Mouse (Mus musculus) left cerebral cortex, postnatal 25 days (tissue): ENCODE data around the gene 3100002H09Rik. TPM values are rescaled to one million over a fixed set of nuclear protein-coding genes. Genes with fewer than 3 reads are reported as not detected.

Experiments used
- DNase-seq, 2 experiments: peaks; one replicate each; pipeline ENCODE4 v3.0.0; 2022; ENCODE audit warnings: low spot score in 2 of 2, mixed read lengths in 1 of 2
- intact Hi-C: fragments of 180-260 bp; cut with DNase I; formaldehyde crosslinking; loops from one replicate; pipeline ENCODE4 v1.15.1; 2025
- total RNA-seq, 2 experiments: library from RNA; stranded (reverse); gene quantifications; 2 replicates each; pipeline ENCODE4 v1.2.3; 2021

The 3100002H09Rik gene
- total RNA-seq, 2 experiments from 2014 or later, result 0.44 to 1.1 TPM

DNA sequence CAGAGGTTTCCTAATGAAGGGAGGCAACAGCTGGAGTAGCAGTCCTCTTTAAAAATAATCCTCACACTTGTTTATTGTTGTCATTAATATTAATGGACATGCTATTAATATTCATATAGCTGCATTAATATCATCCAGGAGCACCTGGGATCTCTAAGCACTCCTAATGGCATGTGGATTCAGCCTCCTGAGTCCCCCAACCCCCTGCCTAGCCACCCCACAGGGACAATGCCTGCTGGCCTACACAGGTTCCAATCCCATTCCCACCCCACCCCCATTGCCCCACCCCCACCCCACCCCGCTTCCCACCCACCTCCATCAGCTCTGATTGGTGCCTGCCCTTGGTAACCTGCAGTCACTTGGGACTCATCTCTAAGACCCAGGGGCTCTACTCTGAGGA, 6.0 kb upstream of the 3100002H09Rik start:
- no peak for DNase-seq
- intact Hi-C loops, result no loop called here

DNA sequence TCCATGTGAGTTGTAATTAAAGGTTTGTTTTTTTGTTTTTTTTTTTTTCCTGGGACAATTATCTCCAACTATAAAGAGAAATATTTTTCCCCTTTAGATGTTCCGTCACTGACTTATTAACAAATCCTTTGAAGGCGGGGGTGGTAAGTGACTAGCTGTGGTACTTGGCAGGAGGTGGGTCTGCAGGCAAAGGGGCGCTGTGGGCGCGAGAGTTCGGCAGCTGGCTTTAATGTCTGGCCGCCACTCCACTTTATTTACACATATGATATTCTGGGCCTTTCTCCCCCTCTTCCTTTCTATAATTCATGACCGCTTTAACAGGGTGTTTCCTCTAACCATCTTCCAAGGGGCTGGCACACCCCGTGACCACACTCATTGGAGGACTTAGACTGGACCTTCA, 5.4 kb upstream of the 3100002H09Rik start:
- intact Hi-C loops, result no loop called here
- no peak for DNase-seq

GRCm38 (mm10) chr4:124615406-124615960, 4.9 kb upstream of the 3100002H09Rik start:
- intact Hi-C loops, result no loop called here
- no peak for DNase-seq

GRCm38 (mm10) chr4:124614189-124614588, 3.6 kb upstream of the 3100002H09Rik start:
- intact Hi-C loops, result no loop called here
- DNase-seq, result no peak

DNA sequence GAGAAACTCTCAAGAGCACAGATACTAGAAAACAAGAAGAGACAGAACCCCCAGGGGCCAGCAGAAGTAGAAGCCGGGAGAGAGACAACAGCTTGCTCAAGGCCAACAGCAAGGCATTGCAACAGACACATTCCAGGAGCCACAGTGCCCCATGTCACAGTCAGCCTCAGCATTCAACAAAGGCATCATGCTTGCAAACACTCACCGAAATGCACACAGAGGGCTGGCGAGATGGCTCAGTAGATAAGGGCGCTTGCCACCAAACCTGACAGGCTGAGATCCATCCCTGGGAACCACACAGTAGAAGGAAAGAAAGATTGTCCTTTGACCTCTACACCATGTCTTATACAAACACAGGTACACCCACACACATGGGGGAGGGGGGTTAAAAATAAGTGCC, 1.2 kb upstream of the 3100002H09Rik start:
- intact Hi-C loops, result no loop called here
- DNase-seq, result no peak

DNA sequence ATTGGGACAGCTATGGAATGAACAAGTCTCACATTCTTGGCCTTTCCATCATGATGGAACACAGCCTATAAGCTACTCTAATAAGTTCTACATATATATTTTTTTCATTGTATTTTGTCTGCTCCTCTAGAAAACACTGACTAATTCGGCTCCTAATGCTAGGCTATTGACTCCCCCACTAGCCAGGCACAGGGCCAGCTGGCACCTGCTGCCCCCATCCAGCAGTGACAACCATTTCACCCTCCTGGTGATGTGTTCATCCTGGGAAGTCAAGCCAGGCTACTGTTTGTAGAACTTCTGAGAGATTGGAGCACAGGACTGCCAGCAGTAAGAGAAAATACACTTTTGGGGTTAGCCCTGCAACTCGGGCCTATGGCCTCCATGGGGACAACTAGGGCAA, 537 bp downstream of the 3100002H09Rik start:
- DNase-seq, result no peak

DNA sequence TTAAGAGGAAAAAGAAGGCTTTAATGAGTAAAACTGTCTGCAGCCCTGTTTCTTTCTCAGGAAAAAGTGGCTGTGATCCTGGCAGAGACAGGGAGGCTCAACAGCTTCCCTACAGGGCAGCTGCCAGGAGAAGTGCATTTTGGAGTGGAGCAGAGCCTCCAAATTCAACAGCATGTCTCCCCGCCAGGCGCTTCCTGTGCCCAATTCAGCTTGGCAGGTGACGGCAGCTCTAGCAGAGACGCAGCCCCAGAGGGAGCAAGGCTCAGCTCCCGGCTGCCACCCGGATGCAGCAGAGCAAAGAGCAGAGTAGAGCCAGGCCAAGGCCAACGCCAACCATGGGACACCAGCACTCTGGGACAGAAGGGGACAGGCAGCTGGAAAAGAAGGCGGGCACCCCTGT, 3.4 kb downstream of the 3100002H09Rik start:
- intact Hi-C loops, result no loop called here
- DNase-seq, result peak; percentile 31 to 71

More for the DNA sequence above, 537 bp downstream of the 3100002H09Rik start:
- intact Hi-C loops, result no loop called here

- DNase-seq, result no peak
- intact Hi-C loops, result no loop called here
Measured at GRCm38 (mm10) chr4:124606180-124606579, 4.4 kb downstream of the 3100002H09Rik start.

DNA sequence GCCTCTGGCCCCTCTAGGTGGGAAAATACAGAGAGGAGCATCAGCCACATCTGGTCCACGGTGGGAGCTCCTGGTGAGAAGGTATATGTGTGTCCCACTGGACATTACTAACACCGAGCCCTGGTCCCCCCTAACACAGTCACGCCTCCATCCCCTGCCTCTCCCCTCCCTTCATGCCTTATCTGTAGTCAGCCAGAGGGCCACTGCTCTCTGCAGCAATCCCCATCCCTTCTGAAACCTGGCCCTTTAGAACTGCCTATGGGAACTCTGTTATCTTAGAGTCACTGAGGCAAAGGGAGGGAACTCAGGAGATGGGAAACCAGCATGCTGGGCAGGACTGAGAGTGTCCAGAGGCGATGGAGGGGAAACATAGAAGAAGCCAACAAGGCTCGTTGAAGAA, 5.3 kb downstream of the 3100002H09Rik start:
- DNase-seq, result no peak

DNA sequence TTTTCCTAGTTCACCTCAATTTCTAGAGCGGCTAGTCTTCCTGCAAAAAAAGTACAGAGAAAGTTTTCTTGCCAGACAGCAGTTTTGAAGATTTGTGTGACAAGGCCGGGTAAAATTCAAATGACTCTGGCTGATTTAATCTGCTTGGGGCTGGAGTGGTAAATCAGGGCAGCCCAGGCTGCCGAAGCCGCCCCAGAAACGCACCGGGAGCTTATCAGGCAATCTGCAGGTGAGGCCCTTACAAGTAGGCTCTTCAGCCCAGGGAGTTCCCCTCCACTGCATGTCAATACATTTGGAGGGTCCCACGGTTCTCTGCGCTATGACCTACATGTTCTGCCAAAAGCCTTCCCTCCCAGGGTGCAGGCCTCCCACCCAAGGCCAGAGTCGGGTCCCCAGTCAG, 6.9 kb downstream of the 3100002H09Rik start:
- intact Hi-C loops, result no loop called here
- DNase-seq, result no peak

More for the DNA sequence above, 5.3 kb downstream of the 3100002H09Rik start:
- intact Hi-C loops, result no loop called here

DNA sequence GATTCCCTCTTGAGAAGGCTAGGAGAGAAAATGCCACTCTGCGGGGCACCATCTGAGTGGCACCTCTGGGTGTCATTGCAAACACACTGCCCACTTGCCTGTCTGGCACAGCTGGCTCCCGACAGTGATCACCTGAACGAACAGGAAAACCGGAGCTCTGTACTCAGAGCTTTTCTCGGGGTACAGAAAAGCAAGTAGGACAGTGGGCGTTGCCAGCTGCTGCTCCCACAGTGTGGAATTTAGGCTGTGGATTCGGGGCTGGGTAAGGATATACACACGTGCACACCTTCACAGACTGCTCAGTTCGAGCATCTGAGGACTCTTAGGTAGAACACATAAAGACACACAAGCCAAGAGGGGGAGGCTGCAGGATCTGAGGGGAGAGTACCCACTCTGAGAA, 14.7 kb downstream of the 3100002H09Rik start:
- intact Hi-C loops, result loop anchor here (1.0 to 5.0 kb wide), 3 partner anchors 21 to 389 kb away; partner anchors contain the start of gene Pou3f1
- peak in 1 of 2 experiments; percentile 55 for DNase-seq

- intact Hi-C loops, result loop anchor here (1.0 to 5.0 kb wide), 3 partner anchors 20 to 388 kb away; partner anchors contain the start of gene Pou3f1
- peak; percentile 78 to 96 for DNase-seq
Measured at GRCm38 (mm10) chr4:124594933-124595332, 15.7 kb downstream of the 3100002H09Rik start.

DNA sequence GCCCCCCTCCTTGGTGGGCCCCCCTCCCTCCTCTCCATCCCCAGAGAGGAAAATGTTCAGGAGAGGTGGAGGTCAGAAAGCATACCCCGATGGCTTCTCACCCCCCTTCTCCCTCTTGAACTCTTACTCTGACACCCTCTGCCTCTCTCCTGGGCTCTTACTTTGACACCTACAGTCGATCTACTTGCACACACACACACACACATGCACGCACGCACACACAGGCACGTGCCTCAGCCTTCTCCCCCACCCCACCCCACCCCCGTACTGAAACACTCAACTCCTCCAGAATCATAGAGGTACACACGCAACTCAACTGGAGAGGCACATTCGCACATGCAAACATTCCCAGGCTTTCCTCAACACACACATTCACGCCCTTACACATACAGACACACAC, 16.9 kb downstream of the 3100002H09Rik start:
- intact Hi-C loops, result loop anchor here (2.0 kb wide), 1 partner anchor 63 kb away; the partner anchor contains the start of gene Pou3f1
- no peak for DNase-seq

DNA sequence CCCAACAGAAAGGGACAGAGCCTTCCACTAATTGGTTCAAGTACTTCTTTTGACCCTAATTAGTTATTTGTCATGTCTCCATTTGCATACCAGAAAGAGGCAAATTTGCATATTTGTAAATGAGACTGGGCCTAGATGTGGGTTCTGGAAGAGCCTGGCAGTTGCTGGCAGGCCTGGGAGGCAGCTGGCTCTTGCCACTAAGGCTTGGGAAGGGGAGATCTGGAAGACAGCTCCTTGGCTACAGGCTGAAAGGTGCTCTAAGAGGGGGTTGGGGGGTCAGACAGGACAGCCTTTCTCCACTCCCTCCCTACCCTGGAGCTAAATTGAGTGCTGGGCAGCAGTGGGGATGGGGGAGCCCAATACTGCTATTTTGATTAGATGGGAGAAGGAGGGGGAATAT, 17.4 kb downstream of the 3100002H09Rik start:
- intact Hi-C loops, result no loop called here
- no peak for DNase-seq

GRCm38 (mm10) chr4:124592241-124592640, 18.4 kb downstream of the 3100002H09Rik start:
- no peak for DNase-seq
- intact Hi-C loops, result no loop called here

GRCm38 (mm10) chr4:124580695-124581094, 29.9 kb downstream of the 3100002H09Rik start:
- DNase-seq, result no peak
- intact Hi-C loops, result no loop called here

DNA sequence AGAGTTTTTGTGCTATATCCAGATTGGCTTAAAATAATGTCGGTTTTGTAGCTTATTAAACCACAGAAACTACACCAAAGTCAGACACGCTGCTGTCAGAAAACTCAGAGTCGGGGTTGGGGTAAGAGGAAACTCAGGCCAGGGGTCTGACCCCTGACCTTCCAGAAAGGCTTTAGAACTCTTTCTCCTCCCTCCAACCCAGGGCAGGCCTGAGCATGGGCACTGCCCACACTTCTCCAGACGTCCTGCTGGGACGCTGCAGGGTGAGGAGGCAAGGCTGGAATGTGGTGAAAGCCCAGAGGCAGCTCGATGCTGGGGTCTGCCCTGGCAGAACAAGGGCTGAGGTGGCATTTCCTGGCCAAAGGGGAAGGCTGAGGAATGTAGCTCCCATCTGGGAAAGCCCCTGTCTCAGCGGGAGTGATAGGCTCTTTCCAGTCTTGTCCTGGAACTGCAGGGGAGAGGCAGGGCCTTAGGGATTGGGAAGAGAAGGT, 34.6 kb downstream of the 3100002H09Rik start:
- no peak for DNase-seq
- intact Hi-C loops, result loop anchor here (1.0 to 10.0 kb wide), 7 partner anchors 19 to 431 kb away; partner anchors contain the start of gene Pou3f1

DNA sequence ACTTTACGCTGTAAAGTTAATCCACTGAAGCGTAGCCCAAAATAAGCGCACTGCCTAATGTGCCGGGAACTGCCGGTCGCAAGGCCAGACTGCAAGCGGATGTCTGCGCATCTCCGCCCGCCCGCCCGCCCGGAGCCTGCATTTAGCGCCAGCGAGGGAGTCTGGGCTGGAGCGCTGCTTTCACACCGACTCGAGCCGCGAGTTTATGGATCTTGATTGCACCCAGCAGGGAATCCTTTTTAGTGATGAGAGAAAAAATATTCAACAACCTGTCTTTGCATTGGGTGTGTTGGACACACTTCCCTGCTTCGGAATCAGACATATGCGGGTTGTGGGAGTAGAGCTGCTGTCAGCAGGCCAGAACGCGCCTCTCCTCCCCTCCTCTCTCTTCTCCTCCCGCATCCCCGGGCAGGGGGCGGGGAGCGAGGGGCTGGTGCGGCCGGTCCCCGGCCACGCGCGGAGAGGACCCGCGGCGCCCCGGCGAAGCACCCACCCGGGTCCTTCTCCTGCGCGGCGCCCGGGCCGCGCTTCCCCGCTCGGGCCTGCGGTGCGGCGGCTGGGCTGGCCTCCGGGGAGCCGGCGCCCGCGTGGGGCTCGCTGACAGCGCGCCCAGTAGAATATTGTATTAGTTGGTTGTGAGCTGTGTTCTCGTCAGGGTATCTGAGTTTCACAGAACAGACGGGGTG, 35.2 kb downstream of the 3100002H09Rik start:
- peak; percentile 78 to 92 for DNase-seq
- intact Hi-C loops, result loop anchor here (1.0 to 10.0 kb wide), 7 partner anchors 20 to 431 kb away; partner anchors contain the start of gene Pou3f1

DNA sequence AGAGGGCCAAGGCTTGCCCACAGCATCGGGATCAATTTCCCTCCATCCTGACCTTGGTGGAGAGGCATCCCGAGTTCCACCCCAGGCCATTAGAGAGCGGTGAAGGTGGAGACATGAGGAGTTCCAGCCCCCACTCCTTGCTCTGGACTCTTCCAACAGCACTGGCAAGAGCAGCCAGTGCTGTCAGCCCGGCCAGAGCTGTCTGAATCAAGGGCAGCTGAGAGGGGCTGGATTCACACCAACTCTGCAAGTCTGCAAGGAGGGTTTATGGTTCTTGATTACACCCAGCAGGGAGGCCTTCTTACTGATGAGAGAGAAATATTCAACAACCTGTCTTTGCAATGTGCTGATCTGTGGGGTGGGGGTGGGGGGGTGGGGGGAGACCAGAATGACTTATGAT, 37.0 kb downstream of the 3100002H09Rik start:
- DNase-seq, result no peak
- intact Hi-C loops, result loop anchor here (10.0 kb wide), 1 partner anchor 429 kb away; no protein-coding TSS in a partner anchor

DNA sequence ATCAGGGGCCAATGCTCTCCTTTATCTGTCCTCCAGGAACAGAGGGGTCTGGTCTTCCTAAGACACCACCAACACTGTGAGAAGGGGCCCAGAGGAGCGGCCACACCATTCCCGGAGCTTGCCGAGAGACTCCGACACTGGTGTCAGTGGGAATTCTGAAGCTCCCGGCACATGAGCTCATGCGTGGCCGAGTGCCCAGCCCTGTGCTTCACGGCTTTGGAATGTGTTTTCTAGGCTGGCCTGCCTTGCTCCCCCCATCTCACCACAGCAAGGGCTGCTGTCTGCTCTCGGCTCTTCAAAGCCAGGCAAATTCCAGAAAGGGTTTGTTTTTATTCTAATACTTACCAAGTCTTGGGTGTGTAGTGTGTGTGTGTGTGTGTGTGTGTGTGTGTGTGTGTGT, 39.6 kb downstream of the 3100002H09Rik start:
- DNase-seq, result peak in 1 of 2 experiments; percentile 47

DNA sequence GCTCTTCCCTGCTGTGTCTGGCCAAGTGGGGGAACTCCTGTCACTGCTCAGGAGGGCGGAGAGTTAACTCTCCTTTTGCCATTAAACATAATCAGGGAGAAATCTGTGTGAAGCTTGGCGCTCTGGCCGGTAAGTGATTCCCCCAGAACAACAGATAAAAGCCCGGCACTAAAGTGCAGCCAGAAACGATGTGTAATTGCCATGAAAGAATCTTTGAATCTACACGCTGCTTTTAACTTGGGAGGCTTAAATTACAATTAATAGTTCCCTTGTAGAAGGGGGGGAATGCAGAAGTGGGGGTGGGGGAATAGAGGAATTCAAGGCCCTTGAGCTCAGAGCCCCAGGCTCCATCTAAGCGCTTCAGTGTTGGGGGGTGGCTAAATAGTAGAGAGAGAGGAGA, 40.9 kb downstream of the 3100002H09Rik start:
- no peak for DNase-seq
- intact Hi-C loops, result loop anchor here (10.0 kb wide), 1 partner anchor 425 kb away; no protein-coding TSS in a partner anchor

More for the DNA sequence above, 39.6 kb downstream of the 3100002H09Rik start:
- intact Hi-C loops, result loop anchor here (10.0 kb wide), 1 partner anchor 426 kb away; no protein-coding TSS in a partner anchor
